Mouse (Mus musculus): ENCODE measurements around the gene Pitpnm2.

DNA sequence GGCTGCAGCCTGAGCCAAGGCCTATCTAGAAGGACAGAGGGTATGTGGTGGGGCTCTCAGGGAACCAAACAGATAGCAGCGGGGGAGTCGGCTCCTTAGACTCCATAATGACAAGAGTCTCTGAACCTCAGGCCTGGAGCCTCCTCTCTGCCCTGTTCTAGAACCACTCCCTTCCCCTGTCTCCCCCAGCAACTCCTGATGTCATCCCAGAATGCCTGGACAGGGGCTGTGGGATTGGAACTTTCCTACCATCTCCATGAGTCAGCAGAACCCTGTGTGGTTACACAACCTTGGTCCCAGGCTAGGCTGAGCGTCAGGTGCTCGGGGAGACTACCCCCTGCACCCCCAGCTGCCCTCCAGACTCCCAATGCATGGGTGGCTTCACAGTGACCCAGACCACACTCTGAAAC, 60.0 kb downstream of the Pitpnm2 start:
- TF ChIP-seq CTCF (IDR thresholded peaks at IDR 0.05; ENCODE audit: control insufficient read depth, insufficient read depth, insufficient replicate concordance, low read depth, low read length) (no peak), POLR2A (IDR thresholded peaks at IDR 0.05; ENCODE audit: control insufficient read depth, low read depth, low read length) (peak; percentile 58)
